Mouse (Mus musculus): ENCODE measurements around the gene Gbf1. TPM values are rescaled to one million over a fixed set of nuclear protein-coding genes. Genes with fewer than 3 reads are reported as not detected.
A peak's percentile ranks its signal among the peaks of the same experiment; 100 is the strongest.
"Not testable (repeated sequence)": the region's sequence is repeated elsewhere in the genome, so short reads cannot be mapped to it uniquely, and the experiment has no call there.

The Gbf1 gene
- polyA plus RNA-seq, 1 experiment = 74.1 TPM

- no peak for TF ChIP-seq POLR2A (IDR thresholded peaks at IDR 0.05; ENCODE audit: extremely low read depth, insufficient read depth, low read length)
- TF ChIP-seq CTCF (IDR thresholded peaks at IDR 0.05; ENCODE audit: extremely low read depth, insufficient read depth, low read length) = no peak
- Histone ChIP-seq H3K27ac (ENCODE audit: insufficient read depth, low read length) (no peak overlapping the region), H3K4me3 (ENCODE audit: insufficient read depth, low read length) (no peak overlapping the region), H3K4me1 (ENCODE audit: control insufficient read depth, insufficient read depth, low read length) (no peaks in the 10 kb centered on the region)
These were observed 26.0 kb upstream of the Gbf1 start for GRCm38 (mm10) chr19:46126301-46126700.

DNA sequence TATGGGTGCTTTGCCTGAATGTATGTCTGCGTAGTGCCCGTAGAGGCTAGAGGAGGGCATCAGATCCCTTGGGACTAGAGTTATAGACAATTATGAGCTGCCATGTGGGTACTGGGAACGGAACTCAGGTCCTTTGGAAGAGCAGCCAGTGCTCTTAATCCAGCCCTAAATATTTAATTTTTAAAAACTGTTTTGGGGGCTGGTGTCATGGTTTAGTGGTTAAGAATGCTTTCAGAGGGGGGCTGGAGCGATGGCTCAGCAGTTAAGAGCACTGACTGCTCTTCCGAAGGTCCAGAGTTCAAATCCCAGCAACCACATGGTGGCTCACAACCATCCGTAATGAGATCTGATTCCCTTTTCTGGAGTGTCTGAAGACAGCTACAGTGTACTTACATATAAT is 22.6 kb upstream of the Gbf1 start:
- H3K27ac ChIP-seq (ENCODE audit: insufficient read depth, low read length); H3K4me1 ChIP-seq (ENCODE audit: control insufficient read depth, insufficient read depth, low read length): not testable (repeated sequence)

GRCm38 (mm10) chr19:46131283-46131682 is 21.0 kb upstream of the Gbf1 start:
- TF ChIP-seq CTCF (IDR thresholded peaks at IDR 0.05; ENCODE audit: extremely low read depth, insufficient read depth, low read length) (no peak), POLR2A (IDR thresholded peaks at IDR 0.05; ENCODE audit: extremely low read depth, insufficient read depth, low read length) (no peak)
- Histone ChIP-seq H3K4me1 (ENCODE audit: control insufficient read depth, insufficient read depth, low read length) (no peaks in the 10 kb centered on the region), H3K27ac (ENCODE audit: insufficient read depth, low read length) (no peak overlapping the region), H3K4me3 (ENCODE audit: insufficient read depth, low read length) (no peak overlapping the region)

More for the DNA sequence above, 22.6 kb upstream of the Gbf1 start:
- H3K4me3 ChIP-seq (ENCODE audit: insufficient read depth, low read length) = not testable (repeated sequence)

GRCm38 (mm10) chr19:46131694-46132525 is 20.4 kb upstream of the Gbf1 start, which contains the start of gene Elovl3:
TSS of gene Elovl3 (plus strand) at chr19:46131897.
- no peaks in the 10 kb centered on the region for H3K4me1 ChIP-seq (ENCODE audit: control insufficient read depth, insufficient read depth, low read length)
- TF ChIP-seq POLR2A (IDR thresholded peaks at IDR 0.05; ENCODE audit: extremely low read depth, insufficient read depth, low read length) = no peak
- TF ChIP-seq CTCF (IDR thresholded peaks at IDR 0.05; ENCODE audit: extremely low read depth, insufficient read depth, low read length) = no peak
- H3K4me3 ChIP-seq (ENCODE audit: insufficient read depth, low read length) = no peak within 1 kb of the TSS
- no peak within 1 kb of the TSS for H3K27ac ChIP-seq (ENCODE audit: insufficient read depth, low read length)

GRCm38 (mm10) chr19:46132577-46132976 is 19.7 kb upstream of the Gbf1 start:
- no peaks in the 10 kb centered on the region for H3K4me1 ChIP-seq (ENCODE audit: control insufficient read depth, insufficient read depth, low read length)
- TF ChIP-seq CTCF (IDR thresholded peaks at IDR 0.05; ENCODE audit: extremely low read depth, insufficient read depth, low read length) (no peak), POLR2A (IDR thresholded peaks at IDR 0.05; ENCODE audit: extremely low read depth, insufficient read depth, low read length) (no peak)
- H3K27ac ChIP-seq (ENCODE audit: insufficient read depth, low read length) = no peak overlapping the region
- no peak overlapping the region for H3K4me3 ChIP-seq (ENCODE audit: insufficient read depth, low read length)

DNA sequence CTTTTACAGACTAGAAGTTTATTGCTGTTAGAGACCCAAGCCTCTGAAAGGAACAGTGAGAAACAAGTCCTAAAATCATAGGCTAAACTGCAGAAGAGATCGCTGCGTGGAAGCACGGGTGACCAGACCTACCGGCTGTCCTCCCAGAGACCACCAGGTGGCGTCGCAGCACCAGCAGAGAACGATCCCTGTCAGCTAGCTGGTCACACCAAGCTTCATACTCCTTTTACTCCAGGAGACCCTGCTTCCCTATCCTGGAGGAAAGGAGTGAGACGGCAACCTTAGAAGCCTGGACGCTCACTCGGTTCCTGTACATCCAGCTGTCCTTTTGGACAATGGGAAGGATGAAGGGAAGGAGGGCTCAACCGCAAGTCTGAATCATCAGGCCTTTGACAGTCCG is 17.0 kb upstream of the Gbf1 start:
- Histone ChIP-seq H3K27ac (ENCODE audit: insufficient read depth, low read length) (no peak overlapping the region), H3K4me1 (ENCODE audit: control insufficient read depth, insufficient read depth, low read length) (no peaks in the 10 kb centered on the region), H3K4me3 (ENCODE audit: insufficient read depth, low read length) (no peak overlapping the region; the same call in 1 of the 2 replicates)
- TF ChIP-seq POLR2A (IDR thresholded peaks at IDR 0.05; ENCODE audit: extremely low read depth, insufficient read depth, low read length) = no peak
- peak; percentile 96 for TF ChIP-seq CTCF (IDR thresholded peaks at IDR 0.05; ENCODE audit: extremely low read depth, insufficient read depth, low read length)

DNA sequence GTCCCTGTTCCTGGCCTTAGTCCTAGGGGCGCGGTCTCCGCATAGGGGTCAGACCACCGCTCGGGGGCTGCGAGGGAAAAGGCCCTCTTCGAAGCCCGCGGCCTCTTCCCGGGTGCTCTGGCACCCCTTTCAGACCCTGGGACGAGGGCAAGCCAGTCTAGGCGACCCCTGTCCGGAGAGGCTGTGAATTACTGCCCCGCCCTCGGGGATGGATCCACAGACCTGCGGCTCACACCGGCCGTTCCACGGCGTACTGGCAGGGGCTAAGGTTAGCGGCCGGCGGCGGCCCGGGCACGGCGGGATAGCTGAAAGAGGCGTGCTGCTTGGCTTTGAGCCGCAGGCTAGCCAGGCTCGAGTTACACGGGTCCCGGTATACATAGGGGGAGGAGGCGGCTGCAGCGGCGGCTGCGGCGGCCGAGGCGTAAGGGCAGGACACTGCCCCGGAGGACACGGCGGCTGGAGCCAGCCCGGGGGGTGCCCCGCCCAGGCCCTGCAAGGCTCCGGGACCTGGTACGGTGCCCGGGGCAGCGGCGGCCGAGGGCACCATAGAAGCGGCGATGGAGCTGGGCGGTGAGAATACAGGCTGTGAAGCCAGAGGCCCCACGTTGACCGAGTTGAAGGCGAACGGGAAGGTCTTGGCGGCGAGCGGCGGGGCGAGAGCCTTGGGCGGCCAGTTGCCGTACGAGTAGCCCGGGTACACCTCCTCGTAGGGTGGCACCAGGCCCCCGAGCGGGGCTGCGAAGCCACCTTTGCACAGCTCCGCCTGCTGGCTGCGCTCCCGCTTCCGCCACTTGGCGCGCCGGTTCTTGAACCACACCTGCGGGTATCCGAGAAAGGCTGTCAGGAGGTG is 16.3 kb upstream of the Gbf1 start:
- H3K4me3 ChIP-seq (ENCODE audit: insufficient read depth, low read length) = peak overlapping the region; percentile 37
- no peaks in the 10 kb centered on the region for H3K4me1 ChIP-seq (ENCODE audit: control insufficient read depth, insufficient read depth, low read length)
- no peak for TF ChIP-seq POLR2A (IDR thresholded peaks at IDR 0.05; ENCODE audit: extremely low read depth, insufficient read depth, low read length)
- TF ChIP-seq CTCF (IDR thresholded peaks at IDR 0.05; ENCODE audit: extremely low read depth, insufficient read depth, low read length) = no peak
- no peak overlapping the region for H3K27ac ChIP-seq (ENCODE audit: insufficient read depth, low read length)

DNA sequence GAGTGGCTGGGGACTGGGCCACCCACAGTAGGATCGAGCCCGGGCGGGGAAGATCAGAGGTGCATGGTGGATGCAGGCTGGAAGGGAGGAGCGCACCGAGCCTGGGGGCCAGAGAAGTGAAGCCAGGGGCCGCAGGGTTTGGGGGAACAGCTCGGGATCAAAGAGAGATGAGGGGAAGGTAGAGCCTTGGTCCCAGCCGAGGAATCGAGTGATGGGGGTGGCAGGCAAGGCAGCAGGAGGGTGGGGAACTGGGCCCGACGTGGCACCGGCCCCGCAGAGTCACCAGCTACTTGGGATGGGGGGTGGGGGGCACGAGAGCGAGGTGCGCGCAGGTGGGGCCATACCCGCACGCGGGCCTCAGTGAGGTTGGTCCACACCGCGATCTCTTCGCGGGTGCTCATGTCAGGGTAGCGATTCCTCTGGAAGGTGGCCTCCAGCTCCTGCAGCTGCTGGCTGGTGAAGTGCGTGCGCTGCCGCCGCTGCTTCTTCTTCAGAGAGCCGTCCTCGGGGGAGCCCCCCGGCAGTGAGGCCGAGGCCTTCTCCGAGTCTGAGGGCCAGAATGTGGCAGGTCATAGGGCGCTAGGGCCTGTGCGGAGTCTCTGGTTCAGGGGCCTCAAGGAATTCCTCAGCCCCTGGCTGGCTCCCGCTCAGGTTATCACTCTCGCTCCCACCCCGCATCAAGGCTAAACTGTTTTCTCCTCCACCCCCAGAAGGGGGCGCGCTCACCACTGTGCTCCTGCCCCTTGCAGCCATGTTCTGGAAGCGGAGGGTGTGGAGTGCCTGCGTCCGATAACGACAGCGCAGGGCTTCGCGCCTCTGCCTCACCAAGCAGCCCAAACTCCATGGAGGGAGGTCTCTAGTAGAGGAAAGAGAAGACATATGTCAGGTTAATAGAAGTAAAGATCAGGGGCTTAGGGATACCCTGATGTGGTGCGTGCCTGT is 15.4 kb upstream of the Gbf1 start:
- H3K4me3 ChIP-seq (ENCODE audit: insufficient read depth, low read length) = peak overlapping the region; percentile 37
- no peak overlapping the region for H3K27ac ChIP-seq (ENCODE audit: insufficient read depth, low read length)
- H3K4me1 ChIP-seq (ENCODE audit: control insufficient read depth, insufficient read depth, low read length) = no peaks in the 10 kb centered on the region
- TF ChIP-seq POLR2A (IDR thresholded peaks at IDR 0.05; ENCODE audit: extremely low read depth, insufficient read depth, low read length) (no peak), CTCF (IDR thresholded peaks at IDR 0.05; ENCODE audit: extremely low read depth, insufficient read depth, low read length) (peak; percentile 62)

DNA sequence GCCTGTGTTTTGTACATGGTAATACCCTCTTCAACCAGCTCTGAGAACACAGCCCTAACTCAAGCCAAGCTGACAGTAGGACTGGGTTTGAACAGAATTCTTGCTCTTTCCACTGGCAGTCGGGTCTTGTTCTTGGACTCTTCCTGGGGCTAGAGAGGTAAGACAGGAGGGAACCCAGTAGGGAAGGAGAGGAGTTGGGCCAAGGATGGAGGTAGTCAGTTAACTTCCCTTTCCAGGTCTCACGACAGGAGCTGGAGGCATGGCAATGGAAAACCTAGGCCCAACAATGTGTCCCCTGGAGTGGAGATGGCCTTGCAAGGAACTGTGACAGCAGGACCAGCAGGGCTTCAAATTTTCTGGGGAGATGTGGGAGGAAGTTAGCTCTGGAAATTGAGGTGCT is 12.0 kb upstream of the Gbf1 start:
- no peaks in the 10 kb centered on the region for H3K4me1 ChIP-seq (ENCODE audit: control insufficient read depth, insufficient read depth, low read length)
- H3K4me3 ChIP-seq (ENCODE audit: insufficient read depth, low read length) = no peak overlapping the region
- TF ChIP-seq POLR2A (IDR thresholded peaks at IDR 0.05; ENCODE audit: extremely low read depth, insufficient read depth, low read length) (no peak), CTCF (IDR thresholded peaks at IDR 0.05; ENCODE audit: extremely low read depth, insufficient read depth, low read length) (no peak)
- no peak overlapping the region for H3K27ac ChIP-seq (ENCODE audit: insufficient read depth, low read length)

Measured in cortical plate, adult 2 months (tissue).